Mouse (Mus musculus) heart, adult 2 months (tissue): ENCODE data around the gene Akr1cl. TPM values are rescaled to one million over a fixed set of nuclear protein-coding genes. Genes with fewer than 3 reads are reported as not detected.

ENCODE experiments used
- DNase-seq, 2 experiments: peaks; one replicate each; pipeline ENCODE4 v3.0.0; 2021
- H3K27ac ChIP-seq: fragments of 200-600 bp; 2 replicates; pipeline ENCODE4 v1.8.1; 2022
- H3K27me3 ChIP-seq: fragments of 200-500 bp; 2 replicates; pipeline ENCODE4 v1.6.1; 2012; ENCODE audit warnings: mild to moderate bottlenecking, low read length, inconsistent platforms, mixed read lengths; ENCODE audit not compliant: control insufficient read depth, insufficient read depth
- H3K36me3 ChIP-seq: fragments of 200-500 bp; 2 replicates; pipeline ENCODE4 v1.6.1; 2012; ENCODE audit warnings: low read length, inconsistent platforms; ENCODE audit not compliant: control insufficient read depth, insufficient read depth
- H3K4me1 ChIP-seq: fragments of 200-500 bp; 2 replicates; pipeline ENCODE4 v1.6.1; 2011; ENCODE audit warnings: low read length; ENCODE audit not compliant: control insufficient read depth, insufficient read depth
- H3K4me3 ChIP-seq: fragments of 200-600 bp; 2 replicates; pipeline ENCODE4 v1.8.1; 2022
- H3K79me2 ChIP-seq: fragments of 200-500 bp; replicated peaks from 2 replicates; pipeline ENCODE4 v1.6.1; 2012; ENCODE audit warnings: mild to moderate bottlenecking, inconsistent platforms, low read length, moderate library complexity, mixed read lengths; ENCODE audit not compliant: control insufficient read depth, insufficient read depth
- H3K9ac ChIP-seq: fragments of 200-500 bp; 2 replicates; pipeline ENCODE4 v1.6.1; 2012; ENCODE audit warnings: low read depth, mild to moderate bottlenecking, control low read depth, inconsistent platforms, low read length, mixed read lengths
- CTCF ChIP-seq: fragments of 200-600 bp; IDR thresholded peaks from 2 replicates; pipeline ENCODE4 v1.8.1; 2022; ENCODE audit warnings: antibody characterized with exemption, mild to moderate bottlenecking, moderate library complexity
- EP300 ChIP-seq: fragments of 200-500 bp; IDR thresholded peaks from 2 replicates; pipeline ENCODE4 v1.6.1; 2011; ENCODE audit warnings: low read depth, low read length, control low read depth; ENCODE audit not compliant: insufficient read depth
- POLR2A ChIP-seq: fragments of 200-500 bp; IDR thresholded peaks from 2 replicates; pipeline ENCODE4 v1.6.1; 2011; ENCODE audit warnings: mild to moderate bottlenecking, low read depth, low read length, control low read depth; ENCODE audit not compliant: insufficient read depth
- WGBS: fragments of 180-500 bp; shearing (Covaris S2); methylation state at CpG from one replicate; pipeline ENCODE4 v1.1.7; 2018; 5-methylcytosine and 5-hydroxymethylcytosine counted together
- intact Hi-C: fragments of 180-260 bp; cut with DNase I; formaldehyde crosslinking; loops from one replicate; pipeline ENCODE4 v1.15.1; 2025
- polyA plus RNA-seq: library from polyadenylated mRNA; depleted of rRNA; stranded (reverse); fragments of >200 nt; gene quantifications from 2 replicates; pipeline ENCODE4 v1.2.3, GENCODE M21; 2012
- total RNA-seq, 2 experiments: library from RNA; stranded (reverse); gene quantifications; 2 replicates each; pipeline ENCODE4 v1.2.3; 2021

Gene Akr1cl
- total and polyA plus RNA-seq, 3 experiments: 0.10 TPM; not detected in 2

DNA sequence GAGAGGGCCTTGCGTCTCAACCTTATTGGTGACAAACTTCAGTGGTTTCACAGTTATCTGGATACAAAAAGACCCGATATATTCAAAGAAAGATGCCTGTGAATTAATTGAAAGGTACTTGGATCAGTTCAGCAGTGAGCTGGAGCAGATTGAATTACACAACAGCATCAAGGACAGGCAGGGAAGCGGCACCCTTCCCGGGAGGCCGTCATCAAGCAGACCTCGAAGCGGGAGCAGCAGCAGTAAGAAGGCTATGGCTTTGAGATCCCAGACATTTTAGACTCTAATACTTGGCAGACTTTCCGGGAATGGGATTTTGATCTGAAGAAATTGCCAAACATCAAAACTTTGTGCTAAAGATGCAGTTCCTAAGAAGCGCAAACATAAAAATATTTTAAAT, 4.4 kb downstream of the Akr1cl start:
- 68% methylated on average over 9 of the region's 9 CpGs for WGBS
- Histone ChIP-seq H3K79me2 (no peaks in the 10 kb centered on the region), H3K36me3 (no peaks in the 10 kb centered on the region), H3K4me1 (no peaks in the 10 kb centered on the region), H3K27ac (no peak overlapping the region), H3K4me3 (no peak overlapping the region), H3K9ac (no peak overlapping the region), H3K27me3 (no peaks in the 10 kb centered on the region)
- no peak for DNase-seq
- no peak for TF ChIP-seq POLR2A
- no peak for TF ChIP-seq EP300
- TF ChIP-seq CTCF: no peak
- intact Hi-C loops: no loop called here

DNA sequence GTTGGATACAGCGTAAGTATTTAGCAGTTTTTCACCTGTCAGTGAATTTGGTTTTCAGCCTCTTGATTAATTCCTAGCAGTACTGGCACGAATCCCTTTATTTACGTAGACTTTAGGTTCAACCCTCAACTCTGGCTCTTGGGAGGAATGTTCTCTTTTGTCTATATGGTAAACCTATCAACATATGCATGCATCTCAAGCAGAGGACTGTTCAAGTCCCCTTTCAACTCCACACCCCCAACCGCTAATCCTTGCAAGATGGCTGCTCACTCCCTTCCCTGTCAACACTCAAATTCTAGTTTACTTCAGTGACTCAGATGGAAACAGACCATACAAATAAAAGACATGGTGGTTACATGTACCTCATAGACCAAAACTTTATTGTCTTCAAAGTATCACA, 19.8 kb downstream of the Akr1cl start:
- intact Hi-C loops: loop anchor here (5.0 kb wide), 1 partner anchor 1355 kb away; no protein-coding TSS in a partner anchor
- no peaks in the 10 kb centered on the region for H3K4me1 ChIP-seq
- no peaks in the 10 kb centered on the region for H3K36me3 ChIP-seq
- H3K9ac ChIP-seq: no peak overlapping the region
- H3K79me2 ChIP-seq: no peaks in the 10 kb centered on the region
- H3K4me3 ChIP-seq: no peak overlapping the region
- no peaks in the 10 kb centered on the region for H3K27me3 ChIP-seq
- TF ChIP-seq CTCF (no peak), EP300 (no peak), POLR2A (no peak)
- WGBS: 81% methylated on average over 4 of the region's 4 CpGs
- H3K27ac ChIP-seq: no peak overlapping the region
- DNase-seq: no peak

DNA sequence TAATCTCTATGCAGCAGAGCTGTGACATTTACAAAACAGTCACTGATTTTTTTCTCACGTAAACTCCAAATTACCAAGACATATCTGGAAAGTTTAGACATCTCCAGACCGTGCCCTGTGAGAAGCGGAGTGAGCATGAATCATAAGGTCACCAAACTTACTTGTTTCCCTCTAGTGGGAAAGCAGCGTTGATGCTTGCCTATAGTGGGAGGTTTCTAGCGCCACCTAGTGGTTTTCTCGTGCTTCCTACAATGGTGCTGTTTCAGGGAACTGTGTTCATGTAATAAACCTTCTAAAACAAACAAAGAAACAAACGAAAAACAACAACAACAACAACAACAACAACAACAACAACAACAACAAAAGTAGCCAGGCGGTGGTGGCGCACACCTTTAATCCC, 22.4 kb downstream of the Akr1cl start:
- no peak overlapping the region for H3K4me3 ChIP-seq

DNA sequence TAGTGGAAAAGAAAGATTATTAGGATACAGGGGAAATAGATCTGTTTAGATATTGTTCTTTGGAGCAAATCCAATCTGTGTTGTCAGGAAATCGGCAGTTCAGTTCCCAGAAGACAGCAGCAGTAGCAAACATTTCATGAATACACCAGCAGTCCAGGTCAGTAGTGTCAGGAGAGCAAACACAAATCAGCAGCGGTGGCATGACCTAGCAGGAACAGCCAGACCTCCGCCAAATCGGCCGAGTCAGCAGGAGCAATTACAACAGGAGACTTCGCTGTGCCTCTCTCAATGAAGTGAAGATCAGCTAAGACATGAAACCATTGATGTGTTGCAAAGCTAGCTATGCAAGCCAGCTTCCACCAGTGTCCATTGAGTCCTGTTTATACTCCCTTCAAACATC, 27.0 kb downstream of the Akr1cl start:
- Histone ChIP-seq H3K27ac (no peak overlapping the region), H3K4me1 (no peaks in the 10 kb centered on the region), H3K9ac (no peak overlapping the region), H3K4me3 (no peak overlapping the region), H3K79me2 (no peaks in the 10 kb centered on the region), H3K27me3 (no peaks in the 10 kb centered on the region), H3K36me3 (no peaks in the 10 kb centered on the region)
- DNase-seq: no peak
- intact Hi-C loops: no loop called here
- TF ChIP-seq EP300 (no peak), POLR2A (no peak), CTCF (no peak)
- WGBS: 86% methylated on average over 6 of the region's 6 CpGs

More for the DNA sequence above, 22.4 kb downstream of the Akr1cl start:
- Histone ChIP-seq H3K36me3 (no peaks in the 10 kb centered on the region), H3K27ac (no peak overlapping the region), H3K27me3 (no peaks in the 10 kb centered on the region), H3K4me1 (no peaks in the 10 kb centered on the region), H3K79me2 (no peaks in the 10 kb centered on the region), H3K9ac (no peak overlapping the region)
- peak; percentile 24 to 41 for DNase-seq
- WGBS: 7% methylated on average over 9 of the region's 9 CpGs
- TF ChIP-seq EP300: no peak
- peak; percentile 93 for TF ChIP-seq CTCF
- intact Hi-C loops: loop anchor here (5.0 kb wide), 1 partner anchor 1353 kb away; no protein-coding TSS in a partner anchor

DNA sequence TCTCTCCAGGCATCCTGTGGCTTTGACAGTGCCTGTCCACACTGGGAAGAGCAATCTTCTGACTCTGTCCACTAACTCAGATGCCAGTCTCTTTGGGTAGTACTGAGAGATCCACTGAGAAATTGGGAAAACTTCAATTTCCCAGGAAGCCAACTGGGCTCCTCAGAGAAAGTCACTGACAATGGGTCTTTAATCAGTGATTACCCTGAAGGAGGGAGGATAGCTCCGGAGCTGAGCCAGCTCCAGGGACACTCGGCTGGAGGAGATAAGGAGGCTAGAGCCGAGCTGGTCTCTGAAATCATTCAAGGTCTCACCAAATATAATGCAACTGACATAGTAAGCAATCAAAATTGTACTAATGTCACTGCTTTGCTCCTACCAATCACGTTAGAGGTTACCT, 28.0 kb downstream of the Akr1cl start:
- no peak overlapping the region for H3K27ac ChIP-seq
- H3K4me3 ChIP-seq: no peak overlapping the region
- no peak overlapping the region for H3K9ac ChIP-seq
- no peaks in the 10 kb centered on the region for H3K36me3 ChIP-seq
- 35% methylated on average over 4 of the region's 4 CpGs for WGBS
- H3K27me3 ChIP-seq: no peaks in the 10 kb centered on the region
- intact Hi-C loops: no loop called here
- no peak for DNase-seq
- TF ChIP-seq POLR2A (no peak), CTCF (no peak), EP300 (no peak)
- no peaks in the 10 kb centered on the region for H3K4me1 ChIP-seq
- no peaks in the 10 kb centered on the region for H3K79me2 ChIP-seq

DNA sequence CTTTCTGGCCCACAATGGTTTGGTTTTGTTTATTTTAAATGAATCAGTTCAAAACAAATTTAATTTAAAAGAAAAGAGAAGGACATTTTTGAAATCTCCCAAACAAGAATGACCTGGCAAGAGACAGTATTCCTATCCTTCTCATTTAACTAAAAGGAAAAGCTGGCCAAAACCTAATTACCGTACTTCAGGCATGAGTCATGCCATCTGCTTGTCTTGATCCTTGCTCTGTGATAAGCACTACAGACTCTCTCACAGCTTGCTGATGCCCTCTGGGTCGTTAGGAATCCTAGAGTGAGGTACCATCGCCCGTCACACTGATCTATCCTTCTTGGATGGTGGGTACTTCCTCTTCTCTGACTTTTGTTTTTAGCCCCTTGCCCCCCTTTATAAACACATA, 39.4 kb downstream of the Akr1cl start:
- WGBS: 67% methylated on average over 4 of the region's 4 CpGs
- intact Hi-C loops: no loop called here
- no peaks in the 10 kb centered on the region for H3K36me3 ChIP-seq
- no peaks in the 10 kb centered on the region for H3K4me1 ChIP-seq
- H3K79me2 ChIP-seq: no peaks in the 10 kb centered on the region
- no peak overlapping the region for H3K4me3 ChIP-seq
- H3K9ac ChIP-seq: no peak overlapping the region
- DNase-seq: no peak
- no peak for TF ChIP-seq CTCF
- TF ChIP-seq EP300: no peak
- TF ChIP-seq POLR2A: no peak
- H3K27ac ChIP-seq: no peak overlapping the region
- no peaks in the 10 kb centered on the region for H3K27me3 ChIP-seq
